Mouse (Mus musculus): ENCODE measurements at regions not wholly inside any gene's neighbourhood (a gene's known extent, or its start where the extent isn't known, plus 50 kb on each side); places are given as distances from the start of the nearest gene placed in this dataset.

GRCm38 (mm10) chr2:74930702-74931101 lies 105.1 kb downstream of the Mtx2 start:
- DNase-seq, result no peak

- DNase-seq, result no peak
Measured at GRCm38 (mm10) chr2:74933190-74933589, 107.6 kb downstream of the Mtx2 start.

GRCm38 (mm10) chr2:74933771-74934170 lies 108.2 kb downstream of the Mtx2 start:
- no peak for DNase-seq

- DNase-seq, result no peak
Measured at GRCm38 (mm10) chr2:74938711-74939110, 113.1 kb downstream of the Mtx2 start.

GRCm38 (mm10) chr2:74941966-74942365 lies 116.4 kb downstream of the Mtx2 start:
- DNase-seq, result no peak

DNA sequence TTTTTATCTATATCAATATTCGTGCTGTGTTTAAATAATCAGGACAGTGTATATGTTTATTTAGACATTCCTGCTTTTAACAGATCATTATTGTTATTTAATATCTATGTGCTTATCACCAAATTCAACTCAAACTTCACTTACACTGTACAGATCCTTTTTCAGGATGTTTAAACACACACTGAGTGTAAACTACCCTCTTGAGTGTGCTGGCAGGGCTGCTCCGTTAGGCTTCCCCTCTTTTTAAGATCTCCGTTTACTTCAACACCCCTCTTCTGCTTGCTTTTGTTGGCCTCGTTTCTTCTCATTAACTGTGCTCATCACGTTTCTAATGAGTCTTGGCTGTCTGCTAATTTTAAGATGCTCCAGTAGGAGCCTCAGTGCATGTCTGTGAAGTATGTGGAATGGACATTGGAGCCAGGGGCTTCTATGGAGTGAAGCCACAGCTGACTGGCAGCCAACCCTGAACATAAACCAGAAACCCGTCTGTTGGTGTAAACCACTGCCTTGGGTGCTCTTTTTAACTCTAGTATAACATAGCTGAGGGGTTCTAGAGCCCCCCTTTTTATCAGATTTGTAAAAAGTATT lies 117.1 kb downstream of the Mtx2 start:
- DNase-seq, result no peak

GRCm38 (mm10) chr2:74945185-74945749 lies 119.7 kb downstream of the Mtx2 start:
- no peak for DNase-seq

- DNase-seq, result no peak
Measured at GRCm38 (mm10) chr2:74951401-74952260, 126.0 kb downstream of the Mtx2 start.

- no peak for DNase-seq
Measured at GRCm38 (mm10) chr2:74954101-74954500, 128.5 kb downstream of the Mtx2 start.

DNA sequence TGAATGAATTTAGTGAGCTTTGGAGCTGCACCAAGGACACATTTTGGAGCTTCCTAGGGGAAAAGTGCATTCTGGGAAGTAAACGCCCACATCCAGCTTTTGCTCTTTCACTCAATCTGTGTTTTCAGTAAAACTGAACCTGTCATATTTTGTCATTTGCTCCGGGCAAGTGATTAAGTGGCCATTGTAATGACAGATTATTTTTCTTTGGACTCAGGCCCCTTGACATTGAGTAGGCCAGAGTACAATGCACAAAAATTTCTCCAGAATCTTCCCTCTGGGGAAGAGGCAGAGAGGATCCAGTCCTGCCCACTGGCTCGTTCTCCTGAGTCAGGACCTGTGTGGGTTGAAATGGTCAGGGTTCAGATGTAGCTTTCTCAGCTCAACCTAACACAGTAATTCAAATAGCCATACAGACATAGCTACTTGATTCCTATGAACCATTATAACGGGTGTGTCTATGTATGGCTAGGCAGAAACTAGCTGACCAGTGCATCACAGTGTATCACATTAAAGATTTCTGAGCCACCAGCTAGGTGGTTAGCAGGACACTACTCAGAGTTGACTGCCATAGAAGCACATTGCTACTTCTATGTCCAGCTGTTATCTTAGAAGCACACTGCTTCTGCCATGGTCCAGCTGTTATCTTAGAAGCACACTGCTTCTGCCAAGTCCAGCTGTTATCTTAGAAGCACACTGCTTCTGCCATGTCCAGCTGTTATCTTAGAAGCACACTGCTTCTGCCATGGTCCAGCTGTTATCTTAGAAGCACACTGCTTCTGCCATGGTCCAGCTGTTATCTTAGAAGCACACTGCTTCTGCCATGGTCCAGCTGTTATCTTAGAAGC lies 129.9 kb downstream of the Mtx2 start:
- DNase-seq, result no peak

GRCm38 (mm10) chr2:74956129-74956450 lies 130.5 kb downstream of the Mtx2 start:
- DNase-seq, result no peak

- no peak for DNase-seq
Measured at GRCm38 (mm10) chr2:74956556-74956955, 131.0 kb downstream of the Mtx2 start.

GRCm38 (mm10) chr2:74959936-74960335 lies 134.3 kb downstream of the Mtx2 start:
- no peak for DNase-seq

DNA sequence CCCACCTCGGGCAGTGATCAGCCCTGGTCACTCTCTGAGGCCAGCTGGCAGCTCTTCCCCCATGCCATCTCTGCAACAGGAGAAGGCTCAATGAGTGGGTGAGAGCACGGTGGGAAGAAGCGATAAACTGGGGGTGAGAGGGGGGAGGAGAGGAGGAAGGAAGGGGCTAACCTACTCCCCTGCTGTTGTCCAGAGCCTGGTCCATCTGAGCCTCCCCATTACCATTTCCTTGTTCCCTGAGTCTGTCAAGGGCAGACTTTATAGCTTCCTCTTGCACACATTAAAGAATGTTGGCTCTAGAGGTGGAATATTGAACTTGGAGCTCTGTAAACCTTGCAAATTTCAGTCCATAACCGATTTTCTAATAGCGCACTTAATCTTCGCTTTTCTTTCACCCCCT lies 136.8 kb downstream of the Mtx2 start:
- no peak for DNase-seq

DNA sequence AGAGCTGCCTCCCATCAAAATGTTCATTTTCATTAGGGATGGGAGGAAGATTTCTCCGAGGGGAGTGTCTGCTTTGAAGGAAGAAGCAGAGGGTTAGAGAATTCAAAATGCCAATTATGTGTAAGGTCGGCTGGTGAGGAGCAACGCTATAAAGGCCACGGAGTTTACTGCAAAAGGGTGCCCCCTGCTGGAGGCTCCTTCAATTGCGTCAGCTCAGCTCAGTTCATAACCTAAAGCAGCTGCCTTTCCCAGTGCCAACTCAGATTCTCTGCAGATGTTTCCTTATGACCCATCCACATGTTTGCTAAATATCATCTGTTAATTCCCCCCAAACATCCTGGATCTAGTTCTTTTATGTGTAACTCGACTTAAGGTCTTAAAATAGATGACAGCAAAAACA lies 138.8 kb downstream of the Mtx2 start:
- DNase-seq, result peak; percentile 41

GRCm38 (mm10) chr2:74964980-74965379 lies 139.4 kb downstream of the Mtx2 start:
- DNase-seq, result no peak

- DNase-seq, result no peak
Measured at GRCm38 (mm10) chr2:74965384-74966060, 139.9 kb downstream of the Mtx2 start.

DNA sequence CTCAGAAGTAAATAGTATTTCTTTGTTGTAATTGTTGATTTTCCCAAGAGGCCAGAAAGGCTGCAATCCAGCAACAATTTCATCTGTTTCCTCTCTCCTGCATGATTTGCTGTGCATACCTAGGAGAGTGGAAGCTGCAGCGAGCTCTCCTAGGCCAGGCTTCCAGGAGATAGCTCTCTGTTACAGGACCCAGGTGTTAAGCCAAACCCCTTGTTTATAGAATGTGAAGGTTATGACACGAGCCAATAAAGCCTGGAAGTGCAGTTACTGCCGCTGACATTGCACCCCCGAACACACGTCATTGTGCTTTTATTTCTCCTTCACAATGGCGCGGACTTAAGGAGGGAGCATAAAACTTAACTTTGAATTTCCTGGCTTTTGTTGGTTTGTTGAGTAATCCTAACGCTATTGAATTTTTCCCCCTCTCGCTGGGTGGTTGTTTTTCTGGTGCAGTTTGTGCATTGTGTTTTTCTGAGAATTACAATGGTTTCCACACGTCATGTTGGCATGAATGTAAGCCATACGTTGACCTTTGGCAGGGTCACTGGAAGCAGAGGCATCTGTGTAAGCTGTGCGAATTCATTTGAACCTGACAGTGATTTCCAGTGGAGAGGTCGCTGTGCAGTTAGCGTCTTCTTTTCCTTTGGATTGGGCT lies 145.1 kb downstream of the Mtx2 start:
- no peak for DNase-seq

- no peak for DNase-seq
Measured at GRCm38 (mm10) chr2:74973386-74973785, 147.8 kb downstream of the Mtx2 start.

DNA sequence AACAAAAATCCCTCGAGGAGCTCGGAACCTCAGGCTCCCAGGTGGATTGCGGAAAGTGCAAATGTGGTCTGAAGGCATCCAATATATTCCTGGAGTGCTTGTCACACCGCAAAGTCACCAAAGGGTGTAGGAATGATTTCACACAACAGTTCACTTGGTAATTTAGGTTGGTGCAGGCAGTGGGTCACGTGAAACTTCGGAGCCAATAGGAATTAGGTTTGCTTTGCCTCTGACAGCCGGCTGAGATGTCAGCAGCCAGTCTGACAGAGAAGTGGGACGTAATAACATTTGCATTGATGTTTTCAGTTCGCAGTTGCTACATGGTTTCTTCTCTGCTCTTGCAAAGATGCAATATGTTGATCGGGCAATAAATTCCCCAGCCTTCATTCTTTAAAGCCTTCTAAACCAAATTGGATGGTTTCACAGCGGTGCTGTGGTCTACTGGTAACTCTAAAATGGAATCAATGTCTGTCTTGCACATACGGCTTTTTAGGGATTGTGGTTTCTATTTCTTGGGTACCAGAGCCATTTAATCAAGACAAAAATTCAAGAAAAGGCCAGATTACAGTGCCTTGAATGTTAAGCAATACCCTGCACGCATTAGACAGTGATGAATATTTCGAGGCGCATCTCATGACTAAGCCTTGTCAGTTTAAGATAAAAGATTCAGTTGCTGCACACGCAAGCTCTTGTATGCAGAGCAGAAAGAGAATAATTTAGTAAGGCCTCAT lies 149.2 kb downstream of the Mtx2 start:
- DNase-seq, result no peak

GRCm38 (mm10) chr2:74977348-74977747 lies 151.7 kb downstream of the Mtx2 start:
- no peak for DNase-seq

GRCm38 (mm10) chr2:74977828-74978227 lies 152.2 kb downstream of the Mtx2 start:
- no peak for DNase-seq
